In genomic region chr2:49749730-49750576, GRCm38 (mm10) we compare ENCODE assay signal across 17 mouse cellular contexts. TPM values are rescaled to one million over a fixed set of nuclear protein-coding genes. Genes with fewer than 3 reads are reported as not detected.
DNase-seq lines count a peak whose midpoint lies in the region; ATAC-seq and TF ChIP-seq lines count a peak whose summit lies in the region.
"Had no signal": no experiment of that assay in that cellular context is flagged by ENCODE, and none has a peak within 500 bp of the region (broad histone marks: within the 10 kb centered on the region; RNA-seq: fewer than 3 reads in every experiment).

No protein-coding gene starts in this region.

- H3K4me1 ChIP-seq in embryonic facial prominence, embryonic 14.5 days (ENCODE audit: control insufficient read depth, insufficient read depth, low read length): no peaks in the 10 kb centered on the region; the same call in 1 of the 2 replicates
- peaks cover 7% of the 10 kb centered on the region for H3K4me1 ChIP-seq in embryonic facial prominence, embryonic 10.5 days
- peaks cover 18% of the 10 kb centered on the region for H3K4me1 ChIP-seq in embryonic facial prominence, embryonic 15.5 days

- no peak overlapping the region for H3K4me3 ChIP-seq in embryonic facial prominence, embryonic 14.5 days (ENCODE audit: low read depth, low read length)
- H3K4me3 ChIP-seq in embryonic facial prominence, embryonic 10.5 days: no peak overlapping the region
- no peak overlapping the region for H3K4me3 ChIP-seq in left cerebral cortex, adult 2 months
- H3K4me3 ChIP-seq in embryonic facial prominence, embryonic 15.5 days (replicated peaks): no peak overlapping the region
- H3K4me3 ChIP-seq in myocyte: no peak overlapping the region

- H3ac ChIP-seq in myocyte (ENCODE audit: control insufficient read depth, insufficient read length): no peak overlapping the region

- intact Hi-C loops in left cerebral cortex, adult 2 months (cut with DNase I): no loop called here

- no peaks in the 10 kb centered on the region for H3K36me3 ChIP-seq in embryonic facial prominence, embryonic 14.5 days (ENCODE audit: control insufficient read depth, insufficient read depth, low read length)
- peaks cover 98% of the 10 kb centered on the region for H3K36me3 ChIP-seq in embryonic facial prominence, embryonic 10.5 days (replicated peaks)
- no peaks in the 10 kb centered on the region for H3K36me3 ChIP-seq in embryonic facial prominence, embryonic 15.5 days
- no peaks in the 10 kb centered on the region for H3K36me3 ChIP-seq in myocyte (ENCODE audit: control insufficient read depth, insufficient read depth)

- no peaks in the 10 kb centered on the region for H3K9me3 ChIP-seq in embryonic facial prominence, embryonic 14.5 days (ENCODE audit: control insufficient read depth, low read length)
- no peaks in the 10 kb centered on the region for H3K9me3 ChIP-seq in embryonic facial prominence, embryonic 10.5 days
- H3K9me3 ChIP-seq in embryonic facial prominence, embryonic 15.5 days (replicated peaks): no peaks in the 10 kb centered on the region

- no peak for TF ChIP-seq POLR2A in myocyte (IDR thresholded peaks at IDR 0.05; ENCODE audit: insufficient read length, low read depth)

- H3K27me3 ChIP-seq in embryonic facial prominence, embryonic 14.5 days (replicated peaks; ENCODE audit: control insufficient read depth, insufficient read depth, low read length): no peaks in the 10 kb centered on the region
- H3K27me3 ChIP-seq in embryonic facial prominence, embryonic 10.5 days (replicated peaks; ENCODE audit: low read depth, poor library complexity, severe bottlenecking): no peaks in the 10 kb centered on the region
- H3K27me3 ChIP-seq in embryonic facial prominence, embryonic 15.5 days: no peaks in the 10 kb centered on the region
- H3K27me3 ChIP-seq in myocyte (ENCODE audit: control insufficient read depth, insufficient read depth, insufficient read length): no peaks in the 10 kb centered on the region

- H3K9ac ChIP-seq in embryonic facial prominence, embryonic 14.5 days (ENCODE audit: low read depth, low read length): no peak overlapping the region
- H3K9ac ChIP-seq in embryonic facial prominence, embryonic 15.5 days: no peak overlapping the region
- H3K9ac ChIP-seq: liver, embryonic 14.5 days had no signal

- WGBS in embryonic facial prominence, embryonic 14.5 days: 70% methylated on average over 11 of the region's 11 CpGs
- WGBS in embryonic facial prominence, embryonic 10.5 days: 88% methylated on average over 11 of the region's 11 CpGs
- WGBS in embryonic facial prominence, embryonic 15.5 days: 62% methylated on average over 11 of the region's 11 CpGs

- DNase-seq in embryonic facial prominence, embryonic 14.5 days (ENCODE audit: low spot score): no peak
- DNase-seq in embryonic facial prominence, embryonic 10.5 days (ENCODE audit: low spot score): no peak
- DNase-seq in left cerebral cortex, adult 2 months (ENCODE audit: extremely low spot score in 1 of 2, low spot score in 2 of 2): no peak
- no peak for DNase-seq in left cerebral cortex, adult 11 months (ENCODE audit: low spot score)
- no peak for DNase-seq in lung, adult 18-20 months
- no peak for DNase-seq in cerebellum, postnatal 4 days (ENCODE audit: low spot score in 2 of 2)
- DNase-seq: adrenal gland, adult 8-10 months; cerebellum, adult 9-10 months; gastrocnemius, postnatal 10 days; kidney, postnatal 14 days; lung, postnatal 14 days; right cerebral cortex, adult 18-20 months; thymus, adult 2 months had no signal

- no peak for ATAC-seq in embryonic facial prominence, embryonic 14.5 days (ENCODE audit: low read depth)
- ATAC-seq in embryonic facial prominence, embryonic 15.5 days (ENCODE audit: insufficient number of reproducible peaks, low FRiP score, low TSS enrichment, low read depth): no peak

- H3K4me2 ChIP-seq in embryonic facial prominence, embryonic 14.5 days (ENCODE audit: low read depth, low read length): no peak overlapping the region
- no peak overlapping the region for H3K4me2 ChIP-seq in embryonic facial prominence, embryonic 15.5 days (replicated peaks)
- H3K4me2 ChIP-seq in myocyte (ENCODE audit: low read depth): peak overlapping the region; percentile 50
- H3K4me2 ChIP-seq: midbrain, embryonic 11.5 days had no signal

- TF ChIP-seq CTCF in left cerebral cortex, adult 2 months (IDR thresholded peaks at IDR 0.05): no peak

- H3K79me2 ChIP-seq in myocyte (ENCODE audit: control insufficient read depth, insufficient read depth): no peaks in the 10 kb centered on the region

- 0 out of 2 replicates have a peak overlapping the region, but pooled peaks have one; percentile 2 for H3K27ac ChIP-seq in embryonic facial prominence, embryonic 14.5 days (replicated peaks; ENCODE audit: low read depth, low read length)
- H3K27ac ChIP-seq in embryonic facial prominence, embryonic 10.5 days (replicated peaks): no peak overlapping the region
- peak overlapping the region; percentile 7; the same call in 1 of the 2 replicates for H3K27ac ChIP-seq in left cerebral cortex, adult 2 months
- H3K27ac ChIP-seq in embryonic facial prominence, embryonic 15.5 days (replicated peaks): 0 out of 2 replicates have a peak overlapping the region, but pooled peaks have one; percentile 39
- H3K27ac ChIP-seq: liver, embryonic 14.5 days had no signal

TF ChIP-seq in myocyte, 11 proteins besides CTCF, POLR2A, EP300 and RAD21:
- peak; percentile 76 to 94 (median 92) for TF ChIP-seq MYOD1 (IDR thresholded peaks at IDR 0.05; ENCODE audit: control insufficient read depth in 1 of 3, insufficient read length in 2 of 3, low read depth in 2 of 3)
- peak; percentile 44 for TF ChIP-seq TCF12 (IDR thresholded peaks at IDR 0.05; ENCODE audit: insufficient read depth, poor library complexity, severe bottlenecking)
- TF ChIP-seq REST (IDR thresholded peaks at IDR 0.05; ENCODE audit: insufficient read depth, insufficient read length): no peak
- no peak for TF ChIP-seq MAX (IDR thresholded peaks at IDR 0.05; ENCODE audit: low read depth)
- TF ChIP-seq POLR2AphosphoS2 (IDR thresholded peaks at IDR 0.05; ENCODE audit: insufficient read length, low read depth): no peak
- TF ChIP-seq E2F4 (IDR thresholded peaks at IDR 0.05; ENCODE audit: insufficient read depth): no peak
- no peak for TF ChIP-seq CEBPB (IDR thresholded peaks at IDR 0.05; ENCODE audit: insufficient read depth, poor library complexity, severe bottlenecking)
- peak; percentile 5 for TF ChIP-seq TCF3 (IDR thresholded peaks at IDR 0.05; ENCODE audit: insufficient read length, low read depth)
- no peak for TF ChIP-seq MYOG (IDR thresholded peaks at IDR 0.05; ENCODE audit: control insufficient read depth in 1 of 3, insufficient read depth in 1 of 3, insufficient read length in 2 of 3, low read depth in 2 of 3)
- TF ChIP-seq SRF (IDR thresholded peaks at IDR 0.05; ENCODE audit: control insufficient read depth, insufficient read length, low read depth): no peak
- peak; percentile 79 for TF ChIP-seq USF1 (IDR thresholded peaks at IDR 0.05; ENCODE audit: low read depth)

RNA-seq across cellular contexts. Expression of gene Lypd6b, which starts 37.5 kb away (rescaled TPM):
- polyA plus RNA-seq in embryonic facial prominence, embryonic 14.5 days (2014; fragmentation: Nextera tagmentation; extraction: Ambion mirVana): 7.9 and 9.2 TPM in 2 replicates
- 2.9 and 3.9 TPM in 2 replicates for polyA plus RNA-seq in embryonic facial prominence, embryonic 10.5 days (2016; fragmentation: Nextera tagmentation; extraction: Ambion mirVana)
- 1 to 10 TPM; 6.3 to 7.4 TPM for total RNA-seq in left cerebral cortex, adult 2 months (2021)
- 12.0 and 12.5 TPM in 2 replicates for polyA plus RNA-seq in embryonic facial prominence, embryonic 15.5 days (2015; fragmentation: Nextera tagmentation; extraction: Ambion mirVana)
- 0.35 TPM for polyA plus RNA-seq in myocyte (2012; fragmentation: generic; extraction: Trizol)
